ENCODE assay signal across 8 mouse cellular contexts in genomic region chr2:71787591-71788460, GRCm38 (mm10). TPM values are rescaled to one million over a fixed set of nuclear protein-coding genes. Genes with fewer than 3 reads are reported as not detected.
DNase-seq lines count a peak whose midpoint lies in the region; ATAC-seq lines count a peak whose summit lies in the region.

No protein-coding gene starts in this region.

- H3K9ac ChIP-seq in midbrain, embryonic 15.5 days = peak overlapping the region; percentile 57

- H3K9me3 ChIP-seq in midbrain, embryonic 15.5 days = no peaks in the 10 kb centered on the region

- peak overlapping the region; percentile 98 for H3K4me2 ChIP-seq in midbrain, embryonic 15.5 days

- peak overlapping the region; percentile 60 for H3K4me3 ChIP-seq in midbrain, embryonic 15.5 days

- H3K36me3 ChIP-seq in midbrain, embryonic 15.5 days (replicated peaks) = no peaks in the 10 kb centered on the region

- 1% methylated on average over 32 of the region's 32 CpGs for WGBS in midbrain, embryonic 15.5 days

- DNase-seq in gastrocnemius, postnatal 14 days = peak; percentile 14
- DNase-seq in gastrocnemius, adult 18-20 months (ENCODE audit: low spot score) = no peak
- peak; percentile 52 for DNase-seq in NIH3T3 (ENCODE audit: low read depth)
- DNase-seq in embryo, embryonic 10 days (ENCODE audit: low spot score) = peak; percentile 65
- peak; percentile 55 to 56 for DNase-seq in heart, postnatal 10 days
- DNase-seq in kidney, postnatal 4 days = peak; percentile 52 to 64
- DNase-seq in yolk sac, embryonic 10.5 days (ENCODE audit: low spot score) = peak; percentile 69

- H3K27me3 ChIP-seq in midbrain, embryonic 15.5 days (replicated peaks) = peaks cover 5% of the 10 kb centered on the region; the same call in 1 of the 2 replicates

- ATAC-seq in midbrain, embryonic 15.5 days (replicated peaks) = peak; percentile 68; the same call in 1 of the 2 replicates

- peaks cover 17% of the 10 kb centered on the region for H3K4me1 ChIP-seq in midbrain, embryonic 15.5 days

- intact Hi-C loops in gastrocnemius, postnatal 14 days (cut with DNase I; ENCODE audit: low total_unique reads) = no loop called here
- intact Hi-C loops in heart, postnatal 10 days (cut with DNase I) = loop anchor here (2.0 to 5.0 kb wide), 2 partner anchors 25 to 36 kb away; no protein-coding TSS in a partner anchor

- H3K27ac ChIP-seq in midbrain, embryonic 15.5 days = peak overlapping the region; percentile 34; the same call in 1 of the 2 replicates

RNA-seq across cellular contexts. Expression of gene Itga6, which starts 42.4 kb away (rescaled TPM):
- total RNA-seq in gastrocnemius, postnatal 14 days (2021) = 10 to 100 TPM; 33.2 to 40.0 TPM
- total RNA-seq in gastrocnemius, adult 18-20 months (2021) = 10 to 100 TPM; 14.2 to 18.3 TPM
- total RNA-seq in heart, postnatal 10 days (2021) = 10 to 100 TPM; 95.3 to 98.2 TPM
- 18.6 and 19.2 TPM in 2 replicates for polyA plus RNA-seq in midbrain, embryonic 15.5 days (2015; fragmentation: Nextera tagmentation; extraction: Ambion mirVana)
